Mouse (Mus musculus) heart, postnatal 0 days (tissue): Measurements from ENCODE around the gene Alpl.

Experiments used
- CTCF ChIP-seq: IDR thresholded peaks from 2 replicates; pipeline ENCODE4 v1.5.1; 2016; ENCODE audit warnings: antibody characterized with exemption, control low read depth, low read depth
- EP300 ChIP-seq: IDR thresholded peaks from 2 replicates; pipeline ENCODE4 v1.6.1; 2016; ENCODE audit warnings: antibody characterized with exemption, low read depth

- TF ChIP-seq CTCF = no peak
- TF ChIP-seq EP300 = no peak
Observed at GRCm38 (mm10) chr4:137717671-137718070, 78.5 kb downstream of the Alpl start.
